Comparison of ENCODE assay signal across 30 mouse cellular contexts in the genomic region with DNA sequence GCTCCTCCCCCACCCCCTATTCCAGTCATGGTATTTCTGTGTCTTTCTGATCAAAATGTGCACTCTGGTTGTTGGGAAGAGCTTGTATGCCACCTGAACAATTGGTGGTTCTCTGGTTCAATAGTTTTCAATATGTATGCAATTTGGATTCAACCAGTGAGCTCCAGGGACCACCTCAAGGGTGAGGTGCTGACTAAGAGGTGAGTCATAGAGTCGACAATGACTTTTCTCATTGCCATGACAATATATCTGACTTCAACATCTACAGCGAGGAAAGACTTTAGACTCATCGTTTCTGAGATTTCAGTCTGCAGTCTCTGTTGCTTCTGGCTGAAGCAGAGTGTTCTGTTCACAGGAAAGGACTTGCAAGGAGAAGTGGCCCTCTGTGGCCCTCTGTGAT. TPM values are rescaled to one million over a fixed set of nuclear protein-coding genes. Genes with fewer than 3 reads are reported as not detected.
A peak's percentile ranks its signal among the peaks of the same experiment; 100 is the strongest.
DNase-seq lines count a peak whose midpoint lies in the region; TF ChIP-seq lines count a peak whose summit lies in the region.
"Had no signal": no experiment of that assay in that cellular context is flagged by ENCODE, and none has a peak within 500 bp of the region (broad histone marks: within the 10 kb centered on the region; RNA-seq: fewer than 3 reads in every experiment).

No protein-coding gene starts in this region.

- TF ChIP-seq POLR2A in MEL (IDR thresholded peaks at IDR 0.05; ENCODE audit: control insufficient read depth in 1 of 2, insufficient read depth in 1 of 2, low read depth in 1 of 2, low read length in 2 of 2, poor library complexity in 1 of 2), result no peak
- TF ChIP-seq POLR2A in myocyte (IDR thresholded peaks at IDR 0.05; ENCODE audit: insufficient read length, low read depth), result no peak

- intact Hi-C loops in heart, postnatal 10 days (cut with DNase I), result no loop called here

- TF ChIP-seq CTCF in MEL (IDR thresholded peaks at IDR 0.05 in 2 of 3, conservative IDR thresholded peaks at IDR 0.05 in 1 of 3; ENCODE audit: control insufficient read depth in 1 of 3, insufficient read depth in 1 of 3, low read depth in 2 of 3, low read length in 3 of 3, poor library complexity in 1 of 3, severe bottlenecking in 1 of 3), result no peak

- no peak for TF ChIP-seq EP300 in MEL (IDR thresholded peaks at IDR 0.05; ENCODE audit: low read depth in 1 of 2, low read length in 2 of 2)

- H3K9ac ChIP-seq in MEL (ENCODE audit: control insufficient read depth, low read depth, low read length, poor library complexity, severe bottlenecking), result no peak overlapping the region
- H3K9ac ChIP-seq: embryonic facial prominence, embryonic 13.5 days; forebrain, embryonic 12.5 days; forebrain, embryonic 15.5 days; heart, embryonic 12.5 days; heart, embryonic 15.5 days; hindbrain, embryonic 15.5 days had no signal

- peak overlapping the region; percentile 39 for H3K4me2 ChIP-seq in myocyte (ENCODE audit: low read depth)
- H3K4me2 ChIP-seq: embryonic facial prominence, embryonic 13.5 days; forebrain, embryonic 12.5 days; forebrain, embryonic 15.5 days; heart, embryonic 12.5 days; heart, embryonic 15.5 days; hindbrain, embryonic 15.5 days had no signal

- H3K27ac ChIP-seq in MEL (ENCODE audit: control insufficient read depth, low read depth, low read length), result no peak overlapping the region
- H3K27ac ChIP-seq: embryonic facial prominence, embryonic 10.5 days; embryonic facial prominence, embryonic 13.5 days; forebrain, embryonic 12.5 days; forebrain, embryonic 15.5 days; gastrocnemius, adult 2 months; heart, embryonic 15.5 days; hindbrain, embryonic 15.5 days had no signal

- H3K27me3 ChIP-seq in MEL (ENCODE audit: control insufficient read depth in 1 of 2, insufficient read depth in 2 of 2, low read length in 2 of 2) (no peaks in the 10 kb centered on the region), myocyte (ENCODE audit: control insufficient read depth, insufficient read depth, insufficient read length) (no peaks in the 10 kb centered on the region)
- H3K27me3 ChIP-seq: CH12.LX; embryonic facial prominence, embryonic 13.5 days; forebrain, embryonic 12.5 days; forebrain, embryonic 15.5 days; heart, embryonic 12.5 days; heart, embryonic 15.5 days; hindbrain, embryonic 15.5 days; Patski had no signal

- peak; percentile 31 for DNase-seq in heart, adult 11 months
- no peak for DNase-seq in heart, postnatal 10 days
- peak; percentile 4 for DNase-seq in MEL (ENCODE audit: low read depth, low spot score)
- peak; percentile 34 for DNase-seq in R1 (ENCODE audit: low read depth, low spot score)
- DNase-seq in kidney, postnatal 25 days, result no peak
- no peak for DNase-seq in layer of hippocampus, postnatal 25 days (ENCODE audit: extremely low spot score in 1 of 2, low spot score in 1 of 2)
- DNase-seq in embryo, embryonic 9.5 days (ENCODE audit: extremely low spot score), result no peak
- DNase-seq: adrenal gland, adult 2 months; adrenal gland, postnatal 14 days; cerebellum, adult 11-12 months; cerebellum, adult 8-10 months; cerebellum, postnatal 10 days; gastrocnemius, adult 2 months; gastrocnemius, postnatal 14 days; heart, adult 18-20 months; heart, postnatal 14 days; heart, postnatal 4 days; kidney, adult 2 months had no signal

- H3ac ChIP-seq in myocyte (ENCODE audit: control insufficient read depth, insufficient read length), result no peak overlapping the region

- no peak overlapping the region for H3K4me3 ChIP-seq in MEL (ENCODE audit: control insufficient read depth in 1 of 2, insufficient read depth in 1 of 2, low read depth in 2 of 2, low read length in 2 of 2)
- H3K4me3 ChIP-seq in myocyte, result no peak overlapping the region
- H3K4me3 ChIP-seq: embryonic facial prominence, embryonic 10.5 days; embryonic facial prominence, embryonic 13.5 days; erythroblast, embryonic 14.5 days; forebrain, embryonic 12.5 days; forebrain, embryonic 15.5 days; gastrocnemius, adult 2 months; heart, embryonic 12.5 days; heart, embryonic 15.5 days; hindbrain, embryonic 15.5 days had no signal

- H3K36me3 ChIP-seq in MEL (ENCODE audit: control insufficient read depth in 1 of 2, insufficient read depth in 2 of 2, low read length in 2 of 2) (no peaks in the 10 kb centered on the region), myocyte (ENCODE audit: control insufficient read depth, insufficient read depth) (no peaks in the 10 kb centered on the region)
- H3K36me3 ChIP-seq: embryonic facial prominence, embryonic 10.5 days; forebrain, embryonic 15.5 days; G1E; heart, embryonic 12.5 days; heart, embryonic 15.5 days; hindbrain, embryonic 15.5 days had no signal

- no peak for TF ChIP-seq RAD21 in MEL (IDR thresholded peaks at IDR 0.05; ENCODE audit: low read depth, low read length)

- H3K79me2 ChIP-seq in MEL (ENCODE audit: control insufficient read depth, insufficient read depth, low read length, poor library complexity) (no peaks in the 10 kb centered on the region), myocyte (ENCODE audit: control insufficient read depth, insufficient read depth) (no peaks in the 10 kb centered on the region)

- no peaks in the 10 kb centered on the region for H3K4me1 ChIP-seq in MEL (ENCODE audit: control insufficient read depth in 1 of 2, insufficient read depth in 2 of 2, low read length in 2 of 2)
- H3K4me1 ChIP-seq: heart, embryonic 12.5 days; heart, embryonic 15.5 days had no signal

- no peaks in the 10 kb centered on the region for H3K9me3 ChIP-seq in MEL (replicated peaks; ENCODE audit: insufficient read depth, low read length)
- H3K9me3 ChIP-seq: embryonic facial prominence, embryonic 10.5 days; embryonic facial prominence, embryonic 13.5 days; forebrain, embryonic 12.5 days; forebrain, embryonic 15.5 days; G1E; heart, embryonic 12.5 days; heart, embryonic 15.5 days; hindbrain, embryonic 15.5 days had no signal

TF ChIP-seq in MEL, 35 proteins besides CTCF, POLR2A, EP300 and RAD21:
- TF ChIP-seq TCF12 (IDR thresholded peaks at IDR 0.05; ENCODE audit: low read depth, low read length) (no peak), UBTF (IDR thresholded peaks at IDR 0.05; ENCODE audit: borderline replicate concordance, insufficient read depth, low read depth, low read length) (no peak), JUND (IDR thresholded peaks at IDR 0.05; ENCODE audit: low read depth, low read length) (no peak), POLR2AphosphoS5 (IDR thresholded peaks at IDR 0.05; ENCODE audit: borderline replicate concordance, low read depth, low read length) (no peak), SMC3 (IDR thresholded peaks at IDR 0.05; ENCODE audit: low read depth, low read length) (no peak), MXI1 (IDR thresholded peaks at IDR 0.05; ENCODE audit: low read depth, low read length) (no peak), KAT2A (conservative IDR thresholded peaks at IDR 0.05; ENCODE audit: low read depth, low read length) (no peak), SIN3A (IDR thresholded peaks at IDR 0.05; ENCODE audit: low read length) (no peak), CHD1 (IDR thresholded peaks at IDR 0.05; ENCODE audit: low read depth, low read length) (no peak), MAX (IDR thresholded peaks at IDR 0.05; ENCODE audit: low read length) (no peak), MAZ (IDR thresholded peaks at IDR 0.05; ENCODE audit: low read depth, low read length) (no peak)

TF ChIP-seq in myocyte, 11 proteins besides CTCF, POLR2A, EP300 and RAD21:
- TF ChIP-seq MYOG (IDR thresholded peaks at IDR 0.05; ENCODE audit: control insufficient read depth in 1 of 3, insufficient read depth in 1 of 3, insufficient read length in 2 of 3, low read depth in 2 of 3) (no peak), CEBPB (IDR thresholded peaks at IDR 0.05; ENCODE audit: insufficient read depth, poor library complexity, severe bottlenecking) (no peak), MAX (IDR thresholded peaks at IDR 0.05; ENCODE audit: low read depth) (no peak), TCF3 (IDR thresholded peaks at IDR 0.05; ENCODE audit: insufficient read length, low read depth) (no peak), MYOD1 (IDR thresholded peaks at IDR 0.05; ENCODE audit: control insufficient read depth in 1 of 3, insufficient read length in 2 of 3, low read depth in 2 of 3) (no peak), REST (IDR thresholded peaks at IDR 0.05; ENCODE audit: insufficient read depth, insufficient read length) (no peak), POLR2AphosphoS2 (IDR thresholded peaks at IDR 0.05; ENCODE audit: insufficient read length, low read depth) (no peak), SRF (IDR thresholded peaks at IDR 0.05; ENCODE audit: control insufficient read depth, insufficient read length, low read depth) (no peak), TCF12 (IDR thresholded peaks at IDR 0.05; ENCODE audit: insufficient read depth, poor library complexity, severe bottlenecking) (no peak)

RNA-seq across cellular contexts. Expression of a gene that starts 44.8 kb away (rescaled TPM):
- total RNA-seq in heart, postnatal 10 days (2021), result 10 to 100 TPM; 33.1 to 38.2 TPM
- not detected in 2 replicates for total RNA-seq in MEL (2012; rRNA removed)
- polyA plus RNA-seq in MEL (2012; ENCODE audit: insufficient read depth in 1 of 2, insufficient read length in 2 of 2, low read depth in 1 of 2, low replicate concordance in 2 of 2, missing spikeins in 1 of 2), result not detected
- polyA plus RNA-seq in myocyte (2012; fragmentation: generic; extraction: Trizol), result 30.5 TPM
- total RNA-seq in layer of hippocampus, postnatal 25 days (2021), result 100 to 1,000 TPM in 1 of 2 experiments, 10 to 100 TPM in 1; 88.5 to 103 TPM
- polyA plus RNA-seq: erythroblast, embryonic 14.5 days; G1E had no signal

Comparison
In these comparisons a context has a peak if more than half of its experiments do, and no peak if none do; other contexts are left out.
1. DNase-seq: peak in heart, adult 11 months (single experiment), MEL (single experiment) and R1 (single experiment); none in heart, postnatal 10 days (0 of 2), kidney, postnatal 25 days (0 of 2), layer of hippocampus, postnatal 25 days (0 of 2) and embryo, embryonic 9.5 days (single experiment).
2. RNA of a gene that starts 44.8 kb away (total RNA-seq): 88.5 to 103 TPM in layer of hippocampus, postnatal 25 days and 33.1 to 38.2 TPM in heart, postnatal 10 days; not detected in MEL; every median in the first group is over 10 times any median in the second.